Mouse (Mus musculus): ENCODE measurements at regions not wholly inside any gene's neighbourhood (a gene's known extent, or its start where the extent isn't known, plus 50 kb on each side); places are given as distances from the start of the nearest gene placed in this dataset.
A peak's percentile ranks its signal among the peaks of the same experiment; 100 is the strongest.

GRCm38 (mm10) chr8:96349503-96349902, 461.2 kb upstream of the Got2 start:
- DNase-seq (ENCODE audit: low read depth, low spot score) = no peak

- DNase-seq (ENCODE audit: low read depth, low spot score) = no peak
Observed at GRCm38 (mm10) chr8:96340702-96341101, 452.4 kb upstream of the Got2 start.

DNA sequence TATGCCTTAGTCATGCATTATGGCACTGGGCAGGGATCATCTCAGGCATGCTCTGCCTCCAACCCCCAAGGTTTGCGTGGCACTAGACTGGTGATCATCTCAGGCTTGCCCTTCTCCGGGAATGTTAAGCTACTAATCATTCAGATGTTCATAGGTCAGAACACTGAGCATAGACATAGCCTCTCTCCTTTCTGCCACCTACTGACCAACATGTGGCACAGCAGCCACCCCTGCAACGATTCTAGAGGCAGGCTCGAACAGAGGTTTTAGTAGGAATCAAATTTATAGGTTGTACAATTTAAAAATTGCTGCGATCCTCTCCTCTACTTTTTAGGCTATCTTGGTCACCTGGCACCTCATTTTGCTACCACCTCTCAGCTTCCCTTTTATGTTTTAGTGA, 430.0 kb upstream of the Got2 start:
- peak; percentile 33 for DNase-seq (ENCODE audit: low read depth, low spot score)

GRCm38 (mm10) chr8:96308989-96309718, 420.8 kb upstream of the Got2 start:
- DNase-seq (ENCODE audit: low read depth, low spot score) = no peak

DNA sequence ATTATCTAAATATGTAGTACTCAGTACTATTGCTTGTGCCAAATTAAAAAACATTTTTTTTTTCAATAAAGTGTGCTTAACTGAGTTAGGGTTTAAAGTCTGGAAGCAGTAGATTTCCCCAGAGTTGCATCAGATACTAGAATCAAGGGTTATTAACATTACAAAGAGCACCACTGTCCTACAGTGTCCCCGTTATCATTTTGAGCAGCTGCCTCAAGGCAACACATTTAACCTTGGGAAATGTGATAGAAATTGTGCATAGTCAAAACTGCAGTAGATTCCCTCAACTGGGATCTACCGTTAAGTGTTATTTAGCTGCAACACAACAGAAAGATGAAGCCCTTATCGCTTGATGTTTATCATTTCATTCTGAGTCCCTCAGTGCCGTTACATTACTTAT, 408.3 kb upstream of the Got2 start:
- DNase-seq (ENCODE audit: low read depth, low spot score) = no peak

DNA sequence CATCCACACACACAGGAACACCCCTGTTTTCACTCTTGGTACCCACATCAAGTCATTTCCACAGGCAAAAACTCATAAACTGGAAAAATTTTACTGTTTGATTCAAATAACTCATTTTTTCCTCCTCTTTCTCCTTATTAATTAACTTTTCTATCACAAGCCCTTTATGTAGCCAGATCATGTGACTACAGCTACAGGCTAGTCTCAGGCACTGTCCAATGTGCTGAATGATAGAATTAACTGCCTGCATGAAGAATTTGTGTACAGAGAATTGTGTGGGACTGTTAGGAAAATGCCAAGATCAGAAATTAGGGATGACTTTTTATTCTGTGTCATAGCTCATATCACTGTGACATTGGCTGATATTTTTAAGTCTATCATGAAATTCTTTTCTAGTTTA, 402.4 kb upstream of the Got2 start:
- peak; percentile 5 for DNase-seq (ENCODE audit: low read depth, low spot score)

DNA sequence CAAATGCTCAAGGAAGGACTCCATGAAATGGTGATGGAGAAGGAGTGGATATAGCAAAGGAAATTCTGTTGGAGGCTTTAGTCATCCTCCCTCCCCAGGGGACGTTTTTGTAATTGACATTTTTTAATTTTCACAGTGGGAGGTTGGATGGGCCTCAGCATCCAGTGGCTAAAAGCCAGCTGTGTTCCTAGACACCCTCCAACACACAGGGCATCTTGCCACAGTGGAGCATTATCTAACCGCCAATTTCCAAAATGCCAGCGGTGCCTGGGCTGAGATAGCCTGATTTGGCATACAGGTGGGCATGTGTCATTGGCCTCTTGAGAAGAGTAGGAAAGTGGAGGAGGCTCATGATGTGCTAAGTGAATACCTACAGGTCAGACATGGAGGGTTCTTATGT, 401.2 kb upstream of the Got2 start:
- no peak for DNase-seq (ENCODE audit: low read depth, low spot score)

- DNase-seq (ENCODE audit: low read depth, low spot score) = peak; percentile 6
Observed at GRCm38 (mm10) chr8:96288525-96288924, 400.2 kb upstream of the Got2 start.

GRCm38 (mm10) chr8:96277479-96278138, 389.3 kb upstream of the Got2 start:
- DNase-seq (ENCODE audit: low read depth, low spot score) = no peak

DNA sequence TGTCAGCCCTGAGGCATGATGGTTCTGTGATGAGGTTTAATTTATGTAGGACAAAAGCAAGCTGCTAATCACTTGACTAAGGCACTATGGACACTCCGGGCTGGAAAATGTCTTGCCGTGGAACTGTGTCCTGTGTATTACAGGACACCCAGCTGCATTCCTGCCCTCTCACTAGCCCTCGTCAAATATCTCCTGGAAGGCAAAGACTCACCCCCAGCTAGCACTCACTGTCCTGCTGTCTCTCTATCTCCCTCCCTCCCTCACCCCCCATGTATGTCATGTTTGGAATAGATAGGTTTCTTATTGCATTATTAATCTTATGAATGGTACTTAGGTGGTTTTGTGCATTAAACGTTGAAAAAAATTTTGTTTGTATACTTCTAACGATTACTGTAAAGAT, 388.7 kb upstream of the Got2 start:
- DNase-seq (ENCODE audit: low read depth, low spot score) = no peak

DNA sequence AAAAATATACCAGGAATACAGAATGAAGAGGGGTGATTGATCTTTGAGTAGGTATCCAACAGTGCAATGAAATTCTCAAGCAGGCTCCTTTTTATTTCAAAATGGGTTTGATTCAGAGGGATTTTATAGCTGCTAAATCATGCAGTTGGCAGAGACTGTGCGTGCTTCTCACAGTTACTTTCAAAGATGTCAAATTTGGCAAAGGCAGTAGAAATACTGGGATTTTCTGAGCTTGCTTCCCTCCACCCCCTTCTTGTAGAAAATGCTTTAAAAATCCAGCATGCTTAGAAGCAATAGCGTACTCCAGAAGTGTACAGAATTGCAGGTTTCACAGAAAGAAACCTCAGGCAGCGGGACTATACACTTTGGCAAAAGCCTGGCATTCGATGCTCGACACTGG, 367.9 kb upstream of the Got2 start:
- no peak for DNase-seq (ENCODE audit: low read depth, low spot score)

DNA sequence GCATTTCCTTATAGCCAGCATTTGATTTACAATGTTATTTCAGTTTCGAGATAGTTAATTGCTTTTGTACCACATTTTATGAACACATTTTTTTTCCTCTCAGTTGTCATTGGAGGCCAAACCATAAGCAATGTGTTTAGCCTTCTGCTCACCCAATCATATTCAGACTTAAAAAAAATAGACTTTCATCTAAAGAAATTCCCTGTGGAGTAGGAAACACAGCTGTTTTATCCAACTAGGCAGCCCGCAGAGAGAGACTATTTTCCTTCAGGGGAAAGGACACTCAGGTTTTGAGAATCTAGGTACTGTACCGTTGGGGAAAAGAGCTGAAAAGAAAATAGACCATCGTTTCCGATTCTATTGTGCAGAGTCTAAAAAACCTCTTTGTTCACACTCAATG, 367.5 kb upstream of the Got2 start:
- DNase-seq (ENCODE audit: low read depth, low spot score) = no peak

DNA sequence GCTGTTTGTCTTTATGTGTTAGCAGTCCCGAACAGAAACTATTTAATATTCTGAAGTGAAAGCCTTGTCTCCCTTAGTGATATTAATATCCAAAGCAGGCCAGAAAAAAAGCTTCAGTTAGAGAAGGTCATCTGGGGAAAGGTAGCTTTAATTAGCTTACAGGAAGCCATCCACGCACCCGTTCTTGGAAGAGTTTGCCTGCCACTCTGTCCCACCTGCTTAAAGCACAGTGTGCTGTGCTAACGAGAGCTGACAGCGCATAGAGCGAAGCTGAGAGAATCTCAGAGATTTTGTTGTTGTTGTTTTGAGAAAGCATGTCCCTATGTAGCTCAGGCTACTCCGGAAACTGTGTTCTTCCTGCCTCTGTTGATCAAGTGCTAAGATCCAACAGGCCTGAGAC, 357.7 kb upstream of the Got2 start:
- DNase-seq (ENCODE audit: low read depth, low spot score) = no peak

DNA sequence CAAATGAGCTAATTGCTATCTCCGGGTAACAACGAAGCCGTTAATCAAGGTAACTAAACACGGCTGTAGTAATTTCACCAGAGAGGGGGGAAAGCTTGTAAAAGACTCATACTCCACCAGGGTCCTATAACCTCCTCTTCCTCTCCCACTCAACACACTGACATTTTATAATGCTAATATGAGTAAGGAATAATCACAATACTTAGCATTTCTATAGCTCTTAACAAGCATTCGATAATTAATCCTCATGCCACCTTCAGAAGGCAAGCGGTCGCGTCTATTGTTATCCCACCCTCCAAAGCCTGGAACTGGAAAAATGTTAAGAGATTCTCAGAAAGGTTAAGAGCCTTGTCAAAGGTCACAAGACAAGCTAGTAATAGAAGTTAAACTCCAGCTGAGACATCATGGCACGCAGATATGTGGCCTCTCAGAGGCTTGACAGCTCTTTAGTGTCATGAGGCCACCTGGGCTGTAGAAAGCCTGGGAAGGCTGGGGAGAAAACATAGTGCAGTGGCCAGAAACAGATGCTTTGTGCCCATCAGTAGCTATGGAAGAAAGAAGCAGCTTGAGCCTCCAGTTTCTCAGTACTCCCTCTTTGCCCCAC, 356.3 kb upstream of the Got2 start:
- peak; percentile 5 for DNase-seq (ENCODE audit: low read depth, low spot score)

GRCm38 (mm10) chr8:96238406-96238805, 350.1 kb upstream of the Got2 start:
- peak; percentile 55 for DNase-seq (ENCODE audit: low read depth, low spot score)

GRCm38 (mm10) chr8:96237940-96238339, 349.6 kb upstream of the Got2 start:
- peak; percentile 25 for DNase-seq (ENCODE audit: low read depth, low spot score)

GRCm38 (mm10) chr8:96230412-96230811, 342.1 kb upstream of the Got2 start:
- DNase-seq (ENCODE audit: low read depth, low spot score) = peak; percentile 66
